Mouse (Mus musculus): ENCODE measurements around the gene Tns3.

DNA sequence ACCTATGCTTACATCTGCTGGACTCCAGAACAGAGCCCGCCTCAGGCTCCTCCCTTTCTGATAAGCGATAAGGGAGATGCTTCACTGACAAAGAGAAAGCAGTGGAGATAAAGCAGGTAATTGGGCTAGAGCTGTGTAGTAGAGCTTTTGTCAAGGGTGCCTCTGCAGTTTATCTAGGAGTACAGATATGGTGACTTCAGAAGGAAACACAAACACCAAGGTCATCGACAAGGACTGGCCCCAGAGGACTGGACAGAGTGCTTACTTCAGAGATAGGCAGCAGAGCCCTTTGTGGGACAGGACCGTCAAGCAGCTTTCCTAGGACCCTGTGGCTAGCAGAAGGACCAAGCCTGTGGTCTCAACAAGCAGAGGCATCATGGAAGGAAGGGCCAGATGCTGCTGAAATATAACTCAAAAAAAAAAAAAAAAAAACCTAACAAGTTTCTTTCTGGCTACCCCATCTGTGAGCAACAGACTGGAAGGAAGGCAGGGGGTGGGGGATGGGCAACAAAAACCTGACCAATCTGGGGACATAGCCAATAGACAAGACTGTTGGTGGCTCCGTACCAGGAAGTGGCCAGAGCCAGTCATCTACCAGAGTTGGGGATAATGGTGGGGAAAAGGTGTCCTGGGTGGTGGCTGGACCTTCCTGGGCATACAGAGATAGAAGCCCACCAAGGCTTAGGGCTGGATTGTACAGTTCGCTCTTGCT, 25.2 kb downstream of the Tns3 start:
- TF ChIP-seq CTCF (IDR thresholded peaks at IDR 0.05 in 2 of 3, conservative IDR thresholded peaks at IDR 0.05 in 1 of 3; ENCODE audit: control insufficient read depth in 1 of 3, insufficient read depth in 1 of 3, low read depth in 2 of 3, low read length in 3 of 3, poor library complexity in 1 of 3, severe bottlenecking in 1 of 3) (no peak), ZNF384 (IDR thresholded peaks at IDR 0.05; ENCODE audit: low read depth, low read length) (no peak), GATA1 (IDR thresholded peaks at IDR 0.05; ENCODE audit: low read depth, low read length) (no peak), POLR2A (IDR thresholded peaks at IDR 0.05; ENCODE audit: control insufficient read depth in 1 of 2, insufficient read depth in 1 of 2, low read depth in 1 of 2, low read length in 2 of 2, poor library complexity in 1 of 2) (no peak), MAX (IDR thresholded peaks at IDR 0.05; ENCODE audit: low read length) (no peak), ZC3H11A (IDR thresholded peaks at IDR 0.05; ENCODE audit: low read depth, low read length) (no peak), NRF1 (IDR thresholded peaks at IDR 0.05; ENCODE audit: insufficient read depth, low read depth, low read length, poor library complexity, severe bottlenecking) (no peak), TAL1 (IDR thresholded peaks at IDR 0.05; ENCODE audit: low read length) (no peak), USF2 (IDR thresholded peaks at IDR 0.05; ENCODE audit: borderline replicate concordance in 1 of 2, insufficient read depth in 1 of 2, low read depth in 1 of 2, low read length in 2 of 2) (no peak), JUND (IDR thresholded peaks at IDR 0.05; ENCODE audit: low read depth, low read length) (no peak), NELFE (IDR thresholded peaks at IDR 0.05; ENCODE audit: low read depth, low read length) (no peak), EP300 (IDR thresholded peaks at IDR 0.05; ENCODE audit: low read depth in 1 of 2, low read length in 2 of 2) (no peak), E2F4 (IDR thresholded peaks at IDR 0.05; ENCODE audit: borderline replicate concordance, low read depth, low read length) (no peak)

Data from MEL (cell line).